Mouse (Mus musculus) lung, embryonic 15.5 days (tissue): Measurements from ENCODE around the gene Pfas. TPM values are rescaled to one million over a fixed set of nuclear protein-coding genes. Genes with fewer than 3 reads are reported as not detected.
A peak's percentile ranks its signal among the peaks of the same experiment; 100 is the strongest.

Source experiments
- ATAC-seq: fragments of 200-750 bp; cut with Nextera tagmentation; 2 replicates; pipeline ENCODE4 v1.8.0; 2017; ENCODE audit warnings: moderate number of reproducible peaks, borderline replicate concordance; ENCODE audit not compliant: low FRiP score, low TSS enrichment; ENCODE audit errors: extremely low read depth
- H3K27ac ChIP-seq: fragments of 300-500 bp; sonication (generic); 2 replicates; pipeline ENCODE4 v1.5.1; 2015; ENCODE audit warnings: moderate library complexity, mild to moderate bottlenecking, inconsistent platforms
- H3K27me3 ChIP-seq: fragments of 300-500 bp; sonication (generic); 2 replicates; pipeline ENCODE4 v1.6.1; 2015; ENCODE audit warnings: inconsistent platforms
- H3K36me3 ChIP-seq: fragments of 300-500 bp; sonication (generic); 2 replicates; pipeline ENCODE4 v1.6.1; 2015; ENCODE audit warnings: inconsistent platforms
- H3K4me1 ChIP-seq: fragments of 300-500 bp; sonication (generic); 2 replicates; pipeline ENCODE4 v1.6.1; 2015; ENCODE audit warnings: inconsistent platforms
- H3K4me2 ChIP-seq: fragments of 300-500 bp; sonication (generic); 2 replicates; pipeline ENCODE4 v1.6.1; 2015; ENCODE audit warnings: inconsistent platforms, mild to moderate bottlenecking, moderate library complexity
- H3K4me3 ChIP-seq: fragments of 300-500 bp; sonication (generic); 2 replicates; pipeline ENCODE4 v1.5.1; 2015; ENCODE audit warnings: mild to moderate bottlenecking, inconsistent platforms
- H3K9ac ChIP-seq: fragments of 300-500 bp; sonication (generic); 2 replicates; pipeline ENCODE4 v1.6.1; 2015; ENCODE audit warnings: inconsistent platforms
- H3K9me3 ChIP-seq: fragments of 300-500 bp; sonication (generic); 2 replicates; pipeline ENCODE4 v1.6.1; 2016; ENCODE audit warnings: inconsistent platforms
- WGBS: fragments of 180-500 bp; shearing (Covaris S2); methylation state at CpG from one replicate; pipeline ENCODE4 v1.1.7; 2015; 5-methylcytosine and 5-hydroxymethylcytosine counted together
- polyA plus RNA-seq: library from polyadenylated mRNA; unstranded; fragments of >200 nt; fragmentation: Nextera tagmentation; extraction: Ambion mirVana; gene quantifications from 2 replicates; pipeline ENCODE4 v1.2.1, GENCODE M21; 2015

The Pfas gene
- 31.4 and 33.4 TPM in 2 replicates for polyA plus RNA-seq

DNA sequence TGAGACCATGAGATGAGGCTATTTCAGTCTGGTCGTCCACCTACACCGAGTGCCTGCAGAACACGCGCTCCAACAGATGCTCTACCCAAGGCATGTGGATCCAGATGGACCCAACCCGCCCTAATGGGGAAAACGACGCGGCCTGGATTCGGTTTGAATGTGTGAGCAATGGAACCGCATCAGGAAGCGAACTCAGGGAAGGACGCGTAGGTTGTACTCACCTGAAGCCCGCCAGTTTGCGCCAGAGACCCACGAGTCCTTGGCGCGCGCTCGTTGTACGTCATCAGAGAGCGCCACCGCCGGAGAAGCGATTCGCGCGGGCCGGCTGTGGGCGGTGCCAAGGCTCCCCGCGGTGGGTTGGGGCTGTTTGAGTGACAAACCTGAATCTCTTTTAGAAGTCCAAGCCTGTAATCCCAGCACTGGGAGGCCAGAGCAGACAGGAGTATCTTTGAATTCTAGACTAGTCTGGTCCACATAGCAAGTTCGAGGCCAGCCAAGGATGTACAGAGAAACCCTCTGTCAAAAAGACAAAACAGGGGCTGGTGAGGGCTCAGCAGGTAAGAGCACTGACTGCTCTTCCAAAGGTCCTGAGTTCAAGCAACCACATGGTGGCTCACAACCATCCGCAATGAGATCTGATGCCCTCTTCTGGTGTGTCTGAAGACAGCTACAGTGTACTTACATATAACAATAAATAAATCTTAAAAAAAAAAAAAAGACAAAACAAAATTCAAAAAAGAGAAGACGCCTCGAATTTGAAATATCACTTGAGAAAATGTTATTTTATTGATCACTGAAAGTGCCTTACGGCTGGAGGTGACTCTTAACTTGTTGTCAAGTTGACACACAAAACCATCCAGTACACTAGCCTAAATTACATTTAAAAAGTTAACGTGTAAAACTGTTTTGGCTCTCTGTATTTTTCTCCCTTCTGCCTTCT lies at the start of gene Pfas:
Gene Pfas, minus strand, starts transcription at position 279 of the 940 bp plus-strand sequence.
- no peaks in the 10 kb centered on the region for H3K9me3 ChIP-seq
- ATAC-seq = peak; percentile 87

DNA sequence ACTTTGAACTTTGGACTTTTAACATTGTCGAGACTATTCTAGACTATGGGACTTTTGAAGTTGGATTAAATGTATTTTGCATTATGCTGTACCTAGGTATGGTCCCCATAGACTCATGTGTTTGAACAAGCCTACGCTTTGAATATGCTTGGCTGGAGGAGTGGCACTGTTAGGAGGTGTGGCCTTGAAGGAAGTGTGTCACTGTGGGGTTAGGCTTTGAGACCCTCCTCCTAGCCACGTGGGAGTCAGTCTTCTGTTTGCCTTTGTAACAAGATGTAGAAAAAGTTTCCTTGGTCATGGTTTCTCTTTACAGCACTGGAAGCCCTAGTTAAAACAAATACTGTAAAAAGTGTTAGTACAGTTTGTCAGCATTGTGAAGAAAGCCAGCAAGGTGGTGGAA lies 45.6 kb upstream of the Pfas start:
- H3K9me3 ChIP-seq = no peaks in the 10 kb centered on the region
- no peak for ATAC-seq
- H3K36me3 ChIP-seq = peaks cover 29% of the 10 kb centered on the region
- no peak overlapping the region for H3K4me2 ChIP-seq
- H3K4me1 ChIP-seq = peaks cover 19% of the 10 kb centered on the region
- WGBS = 67% methylated on average over 3 of the region's 3 CpGs
- no peak overlapping the region for H3K9ac ChIP-seq
- H3K27me3 ChIP-seq = no peaks in the 10 kb centered on the region
- H3K4me3 ChIP-seq = no peak overlapping the region
- no peak overlapping the region for H3K27ac ChIP-seq

More for the DNA sequence above, at the start of gene Pfas:
- Histone ChIP-seq H3K4me1 (peaks cover 13% of the 10 kb centered on the region), H3K9ac (peak within 1 kb of the TSS; percentile 74), H3K27ac (peak within 1 kb of the TSS; percentile 54), H3K27me3 (no peaks in the 10 kb centered on the region), H3K4me2 (peak within 1 kb of the TSS; percentile 68), H3K36me3 (no peaks in the 10 kb centered on the region), H3K4me3 (peak within 1 kb of the TSS; percentile 69)
- 8% methylated on average over 38 of the region's 38 CpGs for WGBS

- Histone ChIP-seq H3K27ac (no peak overlapping the region), H3K36me3 (peaks cover 36% of the 10 kb centered on the region), H3K4me3 (no peak overlapping the region), H3K27me3 (no peaks in the 10 kb centered on the region), H3K9ac (no peak overlapping the region), H3K4me1 (peaks cover 20% of the 10 kb centered on the region), H3K4me2 (no peak overlapping the region), H3K9me3 (no peaks in the 10 kb centered on the region)
- 77% methylated on average over 2 of the region's 2 CpGs for WGBS
- no peak for ATAC-seq
Measured at GRCm38 (mm10) chr11:69052824-69053421, 44.7 kb upstream of the Pfas start.

DNA sequence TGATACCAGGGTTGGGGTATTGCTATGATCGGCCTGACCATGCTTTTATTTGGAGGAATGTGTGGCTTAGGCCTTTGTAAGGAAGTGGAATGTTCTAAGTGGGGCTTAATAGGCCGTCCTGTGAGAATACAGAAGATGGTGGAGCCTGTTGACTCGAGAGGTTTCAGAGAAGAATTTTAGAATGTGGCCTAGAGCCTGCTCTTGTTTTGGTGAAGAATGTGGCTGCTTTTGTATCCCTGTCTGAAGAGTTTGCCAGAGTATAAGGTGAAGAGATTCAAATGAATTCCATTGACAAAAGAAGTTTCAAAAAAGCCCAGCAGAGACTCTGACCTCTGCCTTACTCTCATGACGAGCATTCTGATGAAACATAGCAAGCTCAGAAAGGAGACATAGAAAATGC lies 43.5 kb upstream of the Pfas start:
- Histone ChIP-seq H3K27ac (no peak overlapping the region), H3K4me1 (peaks cover 27% of the 10 kb centered on the region), H3K4me3 (no peak overlapping the region), H3K9ac (no peak overlapping the region), H3K4me2 (no peak overlapping the region), H3K36me3 (peaks cover 36% of the 10 kb centered on the region), H3K27me3 (no peaks in the 10 kb centered on the region), H3K9me3 (no peaks in the 10 kb centered on the region)
- 77% methylated on average over 4 of the region's 4 CpGs for WGBS
- ATAC-seq = no peak

DNA sequence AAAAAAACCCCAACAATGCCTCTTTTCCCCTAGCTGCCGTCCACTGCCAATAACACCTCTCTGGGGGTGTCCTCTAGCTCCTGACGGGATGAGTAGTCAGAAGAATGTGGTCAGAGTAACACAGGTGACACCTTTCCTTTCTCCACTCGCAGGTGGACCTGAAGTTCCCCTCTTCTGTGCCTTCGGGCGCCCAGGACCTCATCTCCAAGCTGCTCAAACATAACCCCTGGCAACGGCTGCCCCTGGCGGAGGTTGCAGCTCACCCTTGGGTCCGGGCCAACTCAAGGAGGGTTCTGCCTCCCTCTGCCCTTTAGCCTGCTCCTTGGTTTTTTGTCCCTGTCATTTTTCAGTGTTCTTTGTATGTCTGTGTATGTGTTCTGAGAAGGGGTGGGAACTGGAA lies 42.5 kb upstream of the Pfas start:
- H3K4me3 ChIP-seq = no peak overlapping the region
- H3K9me3 ChIP-seq = no peaks in the 10 kb centered on the region
- H3K36me3 ChIP-seq = peaks cover 36% of the 10 kb centered on the region
- no peak overlapping the region for H3K27ac ChIP-seq
- WGBS = 89% methylated on average over 8 of the region's 8 CpGs
- H3K4me2 ChIP-seq = no peak overlapping the region
- H3K9ac ChIP-seq = no peak overlapping the region
- no peaks in the 10 kb centered on the region for H3K27me3 ChIP-seq
- H3K4me1 ChIP-seq = peaks cover 32% of the 10 kb centered on the region
- ATAC-seq = no peak

DNA sequence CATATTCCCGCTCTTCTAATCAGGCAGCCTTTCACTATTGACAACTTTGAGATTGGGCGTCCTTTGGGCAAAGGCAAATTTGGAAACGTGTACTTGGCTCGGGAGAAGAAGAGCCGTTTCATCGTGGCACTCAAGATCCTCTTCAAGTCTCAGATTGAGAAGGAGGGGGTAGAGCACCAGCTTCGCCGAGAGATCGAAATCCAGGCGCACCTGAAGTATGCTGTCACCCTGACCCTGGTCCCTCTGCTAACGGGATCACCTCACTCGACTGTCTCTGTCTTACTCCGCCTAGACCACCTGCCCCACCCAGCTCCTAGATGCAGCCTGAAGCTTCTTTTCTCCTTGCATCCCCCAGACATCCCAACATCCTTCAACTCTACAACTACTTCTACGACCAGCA lies 39.9 kb upstream of the Pfas start:
- WGBS = 86% methylated on average over 14 of the region's 14 CpGs
- no peak overlapping the region for H3K9ac ChIP-seq
- H3K4me3 ChIP-seq = no peak overlapping the region
- no peaks in the 10 kb centered on the region for H3K27me3 ChIP-seq
- H3K9me3 ChIP-seq = no peaks in the 10 kb centered on the region
- no peak overlapping the region for H3K27ac ChIP-seq
- peaks cover 29% of the 10 kb centered on the region for H3K36me3 ChIP-seq
- H3K4me2 ChIP-seq = peak overlapping the region; percentile 74; the same call in 1 of the 2 replicates
- no peak for ATAC-seq
- peaks cover 32% of the 10 kb centered on the region for H3K4me1 ChIP-seq

GRCm38 (mm10) chr11:69047592-69047991 lies 39.3 kb upstream of the Pfas start:
- Histone ChIP-seq H3K27ac (no peak overlapping the region), H3K36me3 (peaks cover 29% of the 10 kb centered on the region), H3K9ac (no peak overlapping the region), H3K4me2 (peak overlapping the region; percentile 74), H3K9me3 (no peaks in the 10 kb centered on the region), H3K4me1 (peaks cover 32% of the 10 kb centered on the region), H3K4me3 (0 out of 2 replicates have a peak overlapping the region, but pooled peaks have one; percentile 75), H3K27me3 (no peaks in the 10 kb centered on the region)
- 78% methylated on average over 12 of the region's 12 CpGs for WGBS
- ATAC-seq = no peak

GRCm38 (mm10) chr11:69046395-69046774 lies 38.1 kb upstream of the Pfas start:
- H3K27me3 ChIP-seq = no peaks in the 10 kb centered on the region

GRCm38 (mm10) chr11:69045531-69046394 lies 37.5 kb upstream of the Pfas start, which contains the start of gene Aurkb:
Gene Aurkb, plus strand, starts transcription at chr11:69045647.
- under 1% methylated on average over 54 of the region's 54 CpGs for WGBS
- no peaks in the 10 kb centered on the region for H3K27me3 ChIP-seq
- H3K27ac ChIP-seq = peak within 1 kb of the TSS; percentile 95
- H3K4me3 ChIP-seq = peak within 1 kb of the TSS; percentile 75
- peak within 1 kb of the TSS; percentile 78 for H3K9ac ChIP-seq
- peaks cover 19% of the 10 kb centered on the region for H3K36me3 ChIP-seq
- ATAC-seq = peak; percentile 72
- H3K4me1 ChIP-seq = peaks cover 32% of the 10 kb centered on the region
- peak within 1 kb of the TSS; percentile 74 for H3K4me2 ChIP-seq
- no peaks in the 10 kb centered on the region for H3K9me3 ChIP-seq

More at GRCm38 (mm10) chr11:69046395-69046774, 38.1 kb upstream of the Pfas start:
- Histone ChIP-seq H3K9ac (peak overlapping the region; percentile 78), H3K9me3 (no peaks in the 10 kb centered on the region), H3K4me3 (peak overlapping the region; percentile 75), H3K4me1 (peaks cover 32% of the 10 kb centered on the region), H3K36me3 (peaks cover 24% of the 10 kb centered on the region), H3K27ac (peak overlapping the region; percentile 95), H3K4me2 (peak overlapping the region; percentile 74)
- ATAC-seq = no peak
- 6% methylated on average over 9 of the region's 9 CpGs for WGBS

DNA sequence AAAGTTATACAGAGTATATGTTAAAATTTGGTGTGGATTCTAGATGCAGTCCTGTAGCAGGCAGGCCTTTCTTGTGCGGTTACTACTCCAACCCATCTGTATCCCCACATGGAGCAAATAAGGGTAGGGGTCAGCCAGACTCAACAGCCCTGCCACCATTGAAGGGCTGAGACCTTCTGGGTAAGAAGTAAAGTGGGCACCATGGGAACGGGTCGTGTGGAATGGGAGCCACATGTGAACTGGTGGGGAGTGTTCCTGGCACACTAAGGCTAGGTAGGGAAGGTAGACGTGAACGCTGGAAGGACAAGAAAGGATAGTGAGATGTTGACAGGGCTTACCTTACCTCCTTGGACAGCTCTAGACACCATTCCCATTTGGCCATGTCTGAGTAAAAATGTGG lies 29.9 kb upstream of the Pfas start:
- H3K27me3 ChIP-seq = no peaks in the 10 kb centered on the region
- peaks cover 31% of the 10 kb centered on the region for H3K36me3 ChIP-seq
- H3K27ac ChIP-seq = no peak overlapping the region
- no peak overlapping the region for H3K9ac ChIP-seq
- peaks cover 29% of the 10 kb centered on the region for H3K4me1 ChIP-seq
- 68% methylated on average over 5 of the region's 5 CpGs for WGBS
- H3K4me2 ChIP-seq = peak overlapping the region; percentile 82; the same call in 1 of the 2 replicates
- H3K9me3 ChIP-seq = no peaks in the 10 kb centered on the region
- H3K4me3 ChIP-seq = no peak overlapping the region
- ATAC-seq = no peak
